Mouse (Mus musculus) splenic B cell, adult 2 months (primary cell): ENCODE results near the gene Ap1m1.

Source experiments
- DNase-seq: peaks from one replicate; pipeline ENCODE4 v3.0.0-alpha.2; 2011; ENCODE audit warnings: low read depth, low spot score
- H3K27me3 ChIP-seq: 2 replicates; pipeline ENCODE4 v1.6.1; 2012; ENCODE audit warnings: mild to moderate bottlenecking, low read length, moderate library complexity, mixed read lengths; ENCODE audit not compliant: control insufficient read depth, poor library complexity, insufficient read depth, severe bottlenecking
- H3K36me3 ChIP-seq: 2 replicates; pipeline ENCODE4 v1.6.1; 2012; ENCODE audit warnings: mild to moderate bottlenecking, low read length, moderate library complexity, mixed read lengths; ENCODE audit not compliant: control insufficient read depth, poor library complexity, insufficient read depth, severe bottlenecking

Ap1m1 gene

DNA sequence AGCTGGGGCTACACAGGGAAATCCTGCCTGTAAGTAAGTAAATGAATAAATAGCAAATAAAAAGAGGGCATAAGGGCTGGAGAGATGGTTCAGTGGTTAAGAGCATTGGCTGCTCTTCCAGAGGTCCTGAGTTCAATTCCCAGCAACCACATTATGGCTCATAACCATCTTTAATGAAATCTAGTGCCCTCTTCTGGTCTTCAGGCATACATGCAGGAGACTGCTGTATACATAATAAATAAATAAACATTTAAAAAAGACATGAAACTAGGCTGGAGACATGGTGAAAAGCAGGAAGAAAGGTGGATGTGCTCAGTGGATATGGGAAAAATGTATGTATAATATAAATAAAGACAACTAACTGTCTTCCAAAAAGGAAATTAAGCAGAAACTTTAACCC lies 53.5 kb downstream of the Ap1m1 start:
- no peak for DNase-seq
- H3K36me3 ChIP-seq: no peaks in the 10 kb centered on the region
- no peaks in the 10 kb centered on the region for H3K27me3 ChIP-seq

DNA sequence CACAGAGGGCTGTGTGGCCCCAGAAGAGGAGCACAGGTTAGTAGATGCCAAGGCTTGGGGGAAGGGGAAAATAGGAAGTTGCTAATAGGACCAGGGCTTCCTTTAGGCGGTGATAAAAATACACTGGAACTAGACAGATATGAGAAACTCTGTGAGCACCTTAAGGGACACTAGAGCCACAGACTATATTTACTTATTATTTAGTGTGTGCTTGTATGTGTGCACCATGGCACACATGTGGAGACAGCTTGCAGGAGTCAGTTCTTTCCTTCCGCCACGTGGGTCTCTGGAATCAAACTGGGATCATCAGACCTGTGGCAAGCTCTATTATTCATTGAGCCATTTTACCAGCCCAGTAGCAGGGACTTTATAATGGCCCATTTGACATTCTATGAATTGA lies 55.3 kb downstream of the Ap1m1 start:
- peak; percentile 15 for DNase-seq
- Histone ChIP-seq H3K27me3 (no peaks in the 10 kb centered on the region), H3K36me3 (no peaks in the 10 kb centered on the region)

DNA sequence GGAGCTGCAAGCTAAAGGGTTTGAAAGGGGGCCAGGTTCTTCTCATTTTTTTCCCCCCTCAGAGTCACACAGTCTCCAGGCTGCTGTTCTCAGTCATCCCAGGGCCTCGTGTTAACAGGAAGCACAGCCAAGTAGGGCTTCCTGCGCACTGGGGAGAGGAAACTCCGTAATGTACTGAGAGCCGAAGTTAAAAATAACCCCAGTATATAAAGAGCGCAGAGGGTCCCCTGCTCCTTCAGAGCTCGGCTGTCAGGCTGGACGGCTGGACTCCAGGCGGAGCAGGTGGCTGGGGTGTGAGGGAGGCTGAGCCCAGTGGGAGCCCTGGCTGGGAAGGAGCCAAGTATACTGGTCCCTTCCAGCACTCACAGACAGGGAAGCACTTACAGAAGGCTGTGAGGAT lies 55.9 kb downstream of the Ap1m1 start:
- peak; percentile 76 for DNase-seq
- Histone ChIP-seq H3K27me3 (no peaks in the 10 kb centered on the region), H3K36me3 (no peaks in the 10 kb centered on the region)

DNA sequence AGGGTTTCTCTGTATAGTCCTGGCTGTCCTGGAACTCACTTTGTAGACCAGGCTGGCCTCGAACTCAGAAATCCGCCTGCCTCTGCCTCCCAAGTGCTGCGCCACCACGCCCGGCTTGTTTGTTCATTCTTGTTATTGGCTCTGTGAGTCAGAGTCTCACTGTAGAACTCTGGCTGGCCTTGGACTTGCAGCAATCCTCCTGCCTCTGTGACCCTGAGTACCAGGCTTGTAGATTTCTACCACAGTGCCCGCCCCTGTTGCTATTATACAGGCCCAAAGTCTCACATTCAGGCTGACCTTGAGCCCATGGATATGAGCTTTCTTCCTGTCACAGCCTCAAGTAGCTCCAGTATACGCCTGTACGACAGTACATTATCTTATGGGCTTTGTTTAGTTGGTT lies 56.7 kb downstream of the Ap1m1 start:
- no peaks in the 10 kb centered on the region for H3K36me3 ChIP-seq

DNA sequence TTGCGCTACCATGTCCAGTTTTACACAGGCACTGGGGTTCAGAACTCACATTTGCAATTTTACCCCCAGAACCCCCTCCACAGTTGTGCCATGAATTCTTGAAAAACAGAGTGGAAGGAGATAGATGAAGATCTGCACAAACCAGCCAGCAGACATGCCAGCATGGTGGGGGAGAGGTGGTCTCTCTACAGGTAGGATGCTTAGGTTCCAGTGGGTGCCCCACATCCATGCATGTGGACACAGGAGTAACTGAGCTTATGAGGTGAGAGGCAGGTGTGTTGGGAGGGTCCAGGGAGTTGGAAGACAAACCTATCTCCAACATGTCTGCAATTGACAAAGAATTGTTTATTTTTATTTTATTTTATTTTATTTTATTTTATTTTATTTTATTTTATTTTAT lies 59.1 kb downstream of the Ap1m1 start:
- Histone ChIP-seq H3K36me3 (no peaks in the 10 kb centered on the region), H3K27me3 (no peaks in the 10 kb centered on the region)
- DNase-seq: no peak

More for the DNA sequence above, 56.7 kb downstream of the Ap1m1 start:
- DNase-seq: no peak
- H3K27me3 ChIP-seq: no peaks in the 10 kb centered on the region

DNA sequence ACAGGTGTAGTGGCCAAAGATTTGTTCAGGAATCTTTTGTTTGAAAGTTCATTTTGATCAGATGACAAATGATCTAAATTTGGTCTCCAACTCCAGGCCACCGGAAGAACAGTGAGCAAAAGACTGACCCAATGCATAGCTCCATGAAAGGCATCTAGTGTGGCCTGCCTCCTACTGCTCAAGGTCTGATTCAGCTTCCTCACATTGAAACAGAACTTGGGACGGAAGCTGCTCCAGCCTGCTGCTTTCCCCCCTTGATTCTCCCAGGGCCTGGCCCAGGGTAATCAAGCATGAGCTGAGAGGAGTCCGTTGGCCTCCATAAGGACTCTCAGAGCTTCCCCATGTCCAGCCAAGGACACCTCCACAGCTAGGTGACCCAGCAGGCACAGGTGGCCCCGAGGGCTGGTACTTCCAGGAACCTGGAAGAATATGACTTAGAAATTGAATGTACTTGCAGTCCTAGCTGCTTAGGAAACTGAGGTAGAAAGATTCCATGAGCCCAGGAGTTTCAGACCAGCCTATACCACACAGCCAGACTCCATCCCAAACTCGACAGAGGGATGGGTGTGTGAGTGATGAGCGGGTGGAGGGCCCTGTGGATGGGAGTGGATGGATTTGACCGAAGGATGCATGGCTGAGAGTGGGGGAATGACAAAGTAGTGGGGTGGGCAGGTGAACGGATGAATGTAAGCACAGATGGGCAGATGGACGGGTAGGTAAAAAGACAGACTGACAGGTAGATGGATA lies 61.0 kb downstream of the Ap1m1 start:
- no peaks in the 10 kb centered on the region for H3K27me3 ChIP-seq
- no peaks in the 10 kb centered on the region for H3K36me3 ChIP-seq
- no peak for DNase-seq

DNA sequence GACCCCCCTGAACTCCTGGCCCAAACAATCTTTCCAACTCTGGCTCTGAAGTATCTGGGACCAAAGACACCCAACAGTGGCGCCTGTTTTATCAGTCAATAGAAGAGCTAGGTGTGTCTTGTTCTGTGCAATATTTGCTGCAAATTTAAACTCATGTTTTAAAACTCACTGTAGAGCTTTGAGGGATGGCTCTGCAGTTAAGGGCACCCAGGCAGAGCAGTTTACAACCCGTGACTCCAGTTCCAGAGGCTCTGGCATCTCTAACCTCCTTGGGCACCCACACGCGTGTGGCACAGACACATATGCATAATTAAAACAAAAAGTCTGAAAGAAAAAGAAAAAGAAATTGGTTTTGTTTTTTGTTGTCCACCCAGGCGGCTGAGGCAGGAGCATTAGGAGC lies 61.7 kb downstream of the Ap1m1 start:
- DNase-seq: no peak
- Histone ChIP-seq H3K27me3 (no peaks in the 10 kb centered on the region), H3K36me3 (no peaks in the 10 kb centered on the region)

DNA sequence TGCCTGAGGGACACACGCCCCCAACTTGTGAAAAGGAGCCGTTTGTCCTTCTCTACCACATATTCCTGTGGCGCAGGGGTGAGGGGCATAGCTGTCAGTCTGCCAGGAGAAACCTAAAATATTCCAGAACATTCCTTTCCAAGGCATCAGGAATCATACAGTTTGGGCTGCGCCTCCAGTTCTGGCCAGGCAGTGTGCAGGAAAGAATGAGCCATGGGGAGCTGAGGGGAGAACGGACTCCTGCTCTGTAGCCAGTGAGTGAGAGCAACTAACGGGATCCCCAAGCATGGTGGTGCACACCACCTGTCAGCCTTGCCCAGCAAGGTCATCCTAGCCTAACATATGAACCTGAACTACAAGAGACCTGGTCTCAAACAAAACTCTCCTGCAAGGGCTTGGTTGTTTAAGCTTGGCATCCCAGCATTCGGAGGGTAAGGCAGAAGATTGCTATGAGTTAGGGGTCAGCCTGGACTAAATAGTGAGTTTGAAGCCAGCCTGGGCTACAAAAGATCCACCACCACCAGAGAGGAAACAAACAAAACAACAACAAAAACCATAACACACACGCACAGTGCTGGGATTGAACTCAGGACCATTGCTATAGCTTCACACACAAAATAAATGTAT lies 63.3 kb downstream of the Ap1m1 start:
- Histone ChIP-seq H3K36me3 (no peaks in the 10 kb centered on the region), H3K27me3 (no peaks in the 10 kb centered on the region)
- DNase-seq: no peak

DNA sequence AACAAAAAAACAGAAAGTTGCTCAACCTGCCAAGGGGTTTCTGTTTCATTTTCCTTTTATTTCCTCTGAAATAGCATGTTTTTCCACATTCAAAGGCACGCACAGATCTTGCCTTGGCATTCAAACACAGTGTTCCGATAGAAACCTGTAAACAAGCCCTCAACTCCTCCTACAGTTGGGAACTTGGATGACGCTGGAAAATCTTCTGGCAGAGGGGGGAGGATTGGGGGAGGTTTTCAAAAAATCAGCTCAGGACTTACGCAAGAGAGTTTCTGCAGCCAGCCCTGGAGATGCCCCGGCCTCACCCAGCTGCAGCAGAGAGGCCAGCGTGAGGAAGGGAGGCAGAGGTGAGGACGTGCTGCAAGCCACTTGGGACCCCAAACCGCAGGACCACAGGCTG lies 63.8 kb downstream of the Ap1m1 start:
- Histone ChIP-seq H3K27me3 (no peaks in the 10 kb centered on the region), H3K36me3 (no peaks in the 10 kb centered on the region)
- DNase-seq: peak; percentile 55

DNA sequence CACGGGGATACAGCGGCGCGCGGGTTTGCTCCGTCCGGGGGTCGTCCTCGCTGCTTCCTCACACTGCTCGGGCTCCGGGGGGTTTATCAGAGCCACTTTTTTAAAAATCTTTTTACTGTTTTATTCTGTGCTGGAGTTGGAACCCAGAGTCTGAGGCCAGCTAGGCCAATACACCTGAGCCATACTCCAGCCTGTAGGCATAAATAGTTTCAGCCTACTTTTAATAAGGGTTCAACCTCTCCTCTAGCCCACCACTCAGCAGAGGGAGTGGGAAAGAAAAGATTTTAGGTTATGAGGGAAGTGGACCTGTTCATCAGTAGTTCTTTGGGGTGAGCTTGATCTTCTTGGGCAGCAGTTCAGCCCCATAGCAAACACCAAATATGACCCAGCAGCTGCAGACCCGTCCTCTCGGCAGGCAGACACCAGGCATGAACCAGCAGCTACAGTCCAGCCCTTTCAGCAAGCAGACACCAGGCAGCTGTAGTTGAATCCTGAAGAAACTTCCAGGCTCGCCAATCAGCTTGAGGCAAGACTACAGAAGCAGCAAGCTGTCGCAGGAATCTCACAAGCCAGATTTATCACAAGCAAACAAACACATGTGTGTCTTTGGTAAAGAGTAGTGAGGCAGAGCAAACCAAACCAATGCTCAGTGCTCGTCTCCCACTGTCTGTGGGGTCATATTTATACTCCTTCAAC lies 65.5 kb downstream of the Ap1m1 start, which contains the start of gene Gm10282:
Gm10282 (minus strand) TSS at position 51 of the 696 bp plus-strand sequence.
- H3K27me3 ChIP-seq: no peaks in the 10 kb centered on the region
- DNase-seq: no peak
- H3K36me3 ChIP-seq: no peaks in the 10 kb centered on the region

DNA sequence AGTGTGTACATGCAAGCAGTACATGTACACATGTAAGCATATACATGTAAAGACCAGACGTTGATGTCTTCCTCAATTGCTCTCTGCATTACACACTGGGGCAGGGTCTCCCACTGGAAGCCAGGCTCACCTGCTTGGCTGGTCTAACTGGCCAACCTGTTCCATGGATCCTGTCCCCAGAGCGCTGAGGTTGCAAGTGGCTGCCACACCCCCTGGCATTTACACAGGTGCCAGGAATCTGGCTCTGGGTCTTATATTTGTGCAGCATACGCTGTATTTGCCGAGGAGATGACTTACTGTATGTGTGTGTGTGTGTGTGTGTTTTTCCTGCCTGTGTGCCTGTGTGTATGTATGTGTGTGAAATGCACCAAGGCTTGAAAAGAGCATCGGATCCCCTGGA lies 67.1 kb downstream of the Ap1m1 start:
- Histone ChIP-seq H3K36me3 (no peaks in the 10 kb centered on the region), H3K27me3 (no peaks in the 10 kb centered on the region)
- DNase-seq: no peak
